Mouse (Mus musculus): ENCODE data around the gene Cul1. TPM values are rescaled to one million over a fixed set of nuclear protein-coding genes. Genes with fewer than 3 reads are reported as not detected.

The Cul1 gene
- polyA plus RNA-seq, 1 experiment, result 221 TPM

GRCm38 (mm10) chr6:47469760-47470159 is 16.6 kb downstream of the Cul1 start:
- Histone ChIP-seq H3K27ac (ENCODE audit: insufficient read depth, low read length) (no peak overlapping the region), H3K4me1 (ENCODE audit: control insufficient read depth, insufficient read depth, low read length) (no peaks in the 10 kb centered on the region), H3K4me3 (ENCODE audit: insufficient read depth, low read length) (no peak overlapping the region)
- no peak for TF ChIP-seq POLR2A (IDR thresholded peaks at IDR 0.05; ENCODE audit: low read depth, low read length)
- no peak for TF ChIP-seq CTCF (IDR thresholded peaks at IDR 0.05; ENCODE audit: borderline replicate concordance, insufficient read depth, low read length)

DNA sequence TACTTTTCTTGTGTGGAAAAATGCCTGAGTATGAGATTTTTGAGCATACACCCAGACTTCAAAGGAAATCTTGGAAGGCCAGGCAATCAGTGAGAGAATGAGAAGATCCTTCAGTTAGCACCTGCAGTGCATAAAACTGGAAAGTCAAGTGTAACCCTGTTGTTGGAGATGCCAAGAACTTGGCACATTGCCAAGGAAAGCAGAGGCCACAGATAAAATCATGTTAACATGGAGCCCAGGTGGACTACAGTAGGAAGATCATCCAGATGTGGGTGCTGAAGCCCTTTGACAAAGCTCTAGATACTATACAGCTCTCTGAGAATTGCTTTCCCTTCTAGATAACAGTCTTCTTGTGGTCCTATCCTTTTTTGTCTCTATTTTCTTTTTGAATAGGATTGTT is 19.2 kb downstream of the Cul1 start:
- Histone ChIP-seq H3K27ac (ENCODE audit: insufficient read depth, low read length) (no peak overlapping the region), H3K4me3 (ENCODE audit: insufficient read depth, low read length) (no peak overlapping the region), H3K4me1 (ENCODE audit: control insufficient read depth, insufficient read depth, low read length) (no peaks in the 10 kb centered on the region)
- TF ChIP-seq POLR2A (IDR thresholded peaks at IDR 0.05; ENCODE audit: low read depth, low read length) (no peak), CTCF (IDR thresholded peaks at IDR 0.05; ENCODE audit: borderline replicate concordance, insufficient read depth, low read length) (no peak)

DNA sequence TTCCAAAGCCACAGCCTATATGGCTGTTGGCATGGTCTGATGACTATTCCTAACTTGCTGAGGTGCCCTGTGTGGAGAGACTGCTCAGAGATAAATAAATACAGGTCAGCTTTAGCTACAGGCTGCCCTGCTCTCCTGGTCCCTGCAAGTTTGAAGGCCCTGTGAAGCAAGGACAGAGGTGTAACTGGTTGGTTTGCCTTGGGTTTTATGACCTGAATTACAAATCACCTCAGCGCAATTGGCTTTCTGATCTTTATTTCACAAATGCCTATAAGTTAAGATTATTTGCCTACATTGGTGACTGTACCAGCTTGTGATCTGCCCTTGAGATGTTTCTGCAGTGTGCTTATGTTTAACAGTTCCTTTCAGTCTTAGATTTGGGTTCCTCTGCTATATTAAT is 28.8 kb downstream of the Cul1 start:
- Histone ChIP-seq H3K27ac (ENCODE audit: insufficient read depth, low read length) (no peak overlapping the region), H3K4me1 (ENCODE audit: control insufficient read depth, insufficient read depth, low read length) (no peaks in the 10 kb centered on the region; the same call in 1 of the 2 replicates), H3K4me3 (ENCODE audit: insufficient read depth, low read length) (no peak overlapping the region)
- no peak for TF ChIP-seq CTCF (IDR thresholded peaks at IDR 0.05; ENCODE audit: borderline replicate concordance, insufficient read depth, low read length)
- TF ChIP-seq POLR2A (IDR thresholded peaks at IDR 0.05; ENCODE audit: low read depth, low read length), result no peak

- TF ChIP-seq POLR2A (IDR thresholded peaks at IDR 0.05; ENCODE audit: low read depth, low read length), result no peak
- Histone ChIP-seq H3K27ac (ENCODE audit: insufficient read depth, low read length) (no peak overlapping the region), H3K4me1 (ENCODE audit: control insufficient read depth, insufficient read depth, low read length) (peaks cover 2% of the 10 kb centered on the region; the same call in 1 of the 2 replicates), H3K4me3 (ENCODE audit: insufficient read depth, low read length) (no peak overlapping the region)
These were observed 41.4 kb downstream of the Cul1 start for GRCm38 (mm10) chr6:47494562-47494961.

GRCm38 (mm10) chr6:47520030-47520429 is 66.8 kb downstream of the Cul1 start:
- no peak for TF ChIP-seq POLR2A (IDR thresholded peaks at IDR 0.05; ENCODE audit: low read depth, low read length)
- no peak for TF ChIP-seq CTCF (IDR thresholded peaks at IDR 0.05; ENCODE audit: borderline replicate concordance, insufficient read depth, low read length)

DNA sequence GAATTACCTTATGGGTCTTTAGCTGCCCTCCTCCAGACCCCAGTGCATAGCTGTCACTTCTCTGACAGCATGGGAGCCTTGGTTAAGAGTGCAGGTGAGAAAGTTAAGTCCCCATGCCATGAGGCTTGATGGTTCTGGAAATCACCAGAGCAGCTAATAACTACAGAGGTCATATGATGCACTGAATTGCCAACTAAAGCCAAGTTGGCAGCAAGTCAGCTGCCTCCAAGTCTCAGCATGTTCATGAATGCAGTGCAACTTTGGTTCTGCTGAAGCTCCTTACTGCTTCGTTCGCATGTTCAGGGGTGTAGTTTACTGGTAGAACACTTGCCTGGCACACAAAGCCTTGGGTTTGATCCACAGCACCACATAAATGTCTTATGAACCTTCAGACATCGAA is 69.2 kb downstream of the Cul1 start:
- Histone ChIP-seq H3K27ac (ENCODE audit: insufficient read depth, low read length) (no peak overlapping the region), H3K4me1 (ENCODE audit: control insufficient read depth, insufficient read depth, low read length) (no peaks in the 10 kb centered on the region), H3K4me3 (ENCODE audit: insufficient read depth, low read length) (no peak overlapping the region)
- no peak for TF ChIP-seq POLR2A (IDR thresholded peaks at IDR 0.05; ENCODE audit: low read depth, low read length)
- TF ChIP-seq CTCF (IDR thresholded peaks at IDR 0.05; ENCODE audit: borderline replicate concordance, insufficient read depth, low read length), result no peak

More at GRCm38 (mm10) chr6:47520030-47520429, 66.8 kb downstream of the Cul1 start:
- no peak overlapping the region for H3K27ac ChIP-seq (ENCODE audit: insufficient read depth, low read length)
- no peaks in the 10 kb centered on the region for H3K4me1 ChIP-seq (ENCODE audit: control insufficient read depth, insufficient read depth, low read length)
- H3K4me3 ChIP-seq (ENCODE audit: insufficient read depth, low read length), result no peak overlapping the region

DNA sequence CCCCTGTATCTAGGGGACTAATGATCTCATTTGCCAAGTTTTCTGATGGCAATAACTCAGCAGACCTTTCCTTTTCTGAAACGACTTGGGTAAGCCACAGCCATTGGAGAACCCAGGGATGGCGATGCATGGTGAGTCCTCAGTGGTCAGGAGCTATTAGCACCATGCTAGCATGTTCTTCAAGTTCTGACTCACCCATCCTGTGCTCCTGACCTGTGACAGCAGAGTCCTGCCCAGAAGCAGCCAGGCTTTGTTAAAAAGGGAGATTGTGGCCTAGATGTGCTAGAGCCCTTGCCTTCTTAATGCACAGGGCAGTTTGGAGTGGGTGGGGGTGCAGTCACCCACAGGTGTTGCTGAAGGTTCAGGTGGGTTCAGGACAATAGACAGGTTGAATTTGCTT is 71.8 kb downstream of the Cul1 start:
- Histone ChIP-seq H3K4me1 (ENCODE audit: control insufficient read depth, insufficient read depth, low read length) (no peaks in the 10 kb centered on the region), H3K27ac (ENCODE audit: insufficient read depth, low read length) (no peak overlapping the region), H3K4me3 (ENCODE audit: insufficient read depth, low read length) (no peak overlapping the region)
- TF ChIP-seq POLR2A (IDR thresholded peaks at IDR 0.05; ENCODE audit: low read depth, low read length) (no peak), CTCF (IDR thresholded peaks at IDR 0.05; ENCODE audit: borderline replicate concordance, insufficient read depth, low read length) (no peak)

DNA sequence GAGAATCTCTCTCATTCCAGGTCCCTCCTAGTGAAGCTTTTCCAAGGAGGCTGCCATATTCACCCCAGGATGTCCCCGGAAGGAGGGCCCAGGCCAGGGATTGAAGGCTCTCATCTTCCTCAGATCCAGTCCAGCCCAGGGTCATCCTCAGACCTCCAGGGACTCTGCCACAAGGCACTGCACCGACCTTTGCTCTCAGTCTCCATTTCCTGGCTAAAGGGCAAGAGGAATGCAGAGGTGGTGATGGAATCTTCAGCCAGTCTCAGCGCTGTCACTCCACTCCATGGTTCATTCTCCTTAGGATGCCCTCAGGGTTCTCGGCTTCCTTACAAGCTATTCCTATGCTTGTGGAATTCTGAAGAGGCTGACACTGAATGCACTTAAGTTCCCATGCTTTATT is 73.2 kb downstream of the Cul1 start:
- TF ChIP-seq CTCF (IDR thresholded peaks at IDR 0.05; ENCODE audit: borderline replicate concordance, insufficient read depth, low read length) (no peak), POLR2A (IDR thresholded peaks at IDR 0.05; ENCODE audit: low read depth, low read length) (no peak)
- H3K4me1 ChIP-seq (ENCODE audit: control insufficient read depth, insufficient read depth, low read length), result no peaks in the 10 kb centered on the region
- no peak overlapping the region for H3K27ac ChIP-seq (ENCODE audit: insufficient read depth, low read length)
- H3K4me3 ChIP-seq (ENCODE audit: insufficient read depth, low read length), result no peak overlapping the region

DNA sequence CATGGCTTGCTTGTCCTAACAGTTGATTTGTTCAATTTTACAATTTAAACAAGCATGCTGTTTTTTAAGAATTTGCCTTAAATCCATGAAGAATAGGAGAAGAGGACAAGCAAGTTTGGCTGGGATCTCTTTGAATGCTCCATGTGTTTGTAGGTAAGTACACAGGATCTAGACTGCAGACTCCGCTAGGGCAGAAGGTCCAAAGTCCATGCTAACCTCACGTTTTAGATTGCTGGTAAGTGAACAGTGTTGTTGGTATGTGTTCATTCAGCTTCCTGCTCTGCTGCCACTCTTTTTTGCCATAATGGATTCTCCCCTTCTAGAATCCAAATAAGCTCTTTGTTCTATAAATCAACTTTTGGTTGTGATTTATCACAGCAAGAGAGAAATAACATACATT is 73.9 kb downstream of the Cul1 start:
- H3K4me1 ChIP-seq (ENCODE audit: control insufficient read depth, insufficient read depth, low read length), result no peaks in the 10 kb centered on the region
- H3K4me3 ChIP-seq (ENCODE audit: insufficient read depth, low read length), result no peak overlapping the region
- TF ChIP-seq POLR2A (IDR thresholded peaks at IDR 0.05; ENCODE audit: low read depth, low read length), result no peak
- TF ChIP-seq CTCF (IDR thresholded peaks at IDR 0.05; ENCODE audit: borderline replicate concordance, insufficient read depth, low read length), result no peak
- no peak overlapping the region for H3K27ac ChIP-seq (ENCODE audit: insufficient read depth, low read length)

DNA sequence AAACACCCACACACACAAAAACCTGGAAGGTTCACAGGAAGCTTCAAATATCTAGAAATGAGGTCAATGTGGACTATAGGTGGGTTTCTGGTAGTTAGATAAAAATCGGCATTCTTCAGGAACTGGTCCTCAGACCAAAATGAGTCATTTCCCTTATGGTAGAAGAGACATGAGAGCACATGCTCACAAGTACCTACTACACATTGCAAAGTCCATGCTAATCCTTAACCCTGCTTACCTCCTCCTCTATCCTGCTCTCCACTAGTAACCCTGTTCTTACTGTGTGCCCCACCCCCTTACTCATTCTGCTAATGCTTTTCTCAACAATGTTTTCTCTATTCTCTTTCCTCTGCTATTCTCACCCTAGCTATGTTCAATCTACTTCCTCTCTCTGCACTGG is 74.5 kb downstream of the Cul1 start:
- TF ChIP-seq CTCF (IDR thresholded peaks at IDR 0.05; ENCODE audit: borderline replicate concordance, insufficient read depth, low read length) (no peak), POLR2A (IDR thresholded peaks at IDR 0.05; ENCODE audit: low read depth, low read length) (no peak)
- Histone ChIP-seq H3K4me1 (ENCODE audit: control insufficient read depth, insufficient read depth, low read length) (no peaks in the 10 kb centered on the region), H3K27ac (ENCODE audit: insufficient read depth, low read length) (no peak overlapping the region), H3K4me3 (ENCODE audit: insufficient read depth, low read length) (no peak overlapping the region)

- TF ChIP-seq CTCF (IDR thresholded peaks at IDR 0.05; ENCODE audit: borderline replicate concordance, insufficient read depth, low read length) (no peak), POLR2A (IDR thresholded peaks at IDR 0.05; ENCODE audit: low read depth, low read length) (no peak)
- H3K27ac ChIP-seq (ENCODE audit: insufficient read depth, low read length), result no peak overlapping the region
- no peak overlapping the region for H3K4me3 ChIP-seq (ENCODE audit: insufficient read depth, low read length)
- no peaks in the 10 kb centered on the region for H3K4me1 ChIP-seq (ENCODE audit: control insufficient read depth, insufficient read depth, low read length)
These were observed 79.3 kb downstream of the Cul1 start for GRCm38 (mm10) chr6:47532547-47532946.

Data from embryonic fibroblast, embryonic 13.5 days (primary cell).